9 mouse cellular contexts compared by ENCODE assay signal in genomic region chr1:135132893-135133369, GRCm38 (mm10). TPM values are rescaled to one million over a fixed set of nuclear protein-coding genes. Genes with fewer than 3 reads are reported as not detected.
DNase-seq lines count a peak whose midpoint lies in the region; ATAC-seq and TF ChIP-seq lines count a peak whose summit lies in the region.
"Had no signal": no experiment of that assay in that cellular context is flagged by ENCODE, and none has a peak within 500 bp of the region (broad histone marks: within the 10 kb centered on the region; RNA-seq: fewer than 3 reads in every experiment).

No protein-coding gene starts in this region.

- H3K4me1 ChIP-seq in hindbrain, embryonic 10.5 days (replicated peaks): peaks cover 35% of the 10 kb centered on the region
- no peaks in the 10 kb centered on the region for H3K4me1 ChIP-seq in hindbrain, embryonic 14.5 days (replicated peaks; ENCODE audit: control insufficient read depth, insufficient read depth, low read length)
- peaks cover 26 to 33% of the 10 kb centered on the region in 2 experiments for H3K4me1 ChIP-seq in liver, embryonic 14.5 days (replicated peaks; ENCODE audit: control insufficient read depth in 2 of 2, insufficient read depth in 2 of 2, low read length in 1 of 2)
- H3K4me1 ChIP-seq: neural tube, embryonic 13.5 days had no signal

- peaks cover 27% of the 10 kb centered on the region for H3K27me3 ChIP-seq in hindbrain, embryonic 10.5 days (ENCODE audit: insufficient read depth, poor library complexity, severe bottlenecking)
- no peaks in the 10 kb centered on the region for H3K27me3 ChIP-seq in hindbrain, embryonic 14.5 days (ENCODE audit: control insufficient read depth, insufficient read depth, low read length)
- no peaks in the 10 kb centered on the region; the same call in 1 of the 2 replicates for H3K27me3 ChIP-seq in liver, embryonic 14.5 days (ENCODE audit: control insufficient read depth, insufficient read depth, low read length)

- no peak for TF ChIP-seq EP300 in liver, embryonic 14.5 days (IDR thresholded peaks at IDR 0.05; ENCODE audit: low read depth)

- no peaks in the 10 kb centered on the region for H3K9me3 ChIP-seq in hindbrain, embryonic 10.5 days
- no peaks in the 10 kb centered on the region for H3K9me3 ChIP-seq in hindbrain, embryonic 14.5 days (ENCODE audit: control insufficient read depth, low read length)
- H3K9me3 ChIP-seq in liver, embryonic 14.5 days (ENCODE audit: control insufficient read depth, low read length): no peaks in the 10 kb centered on the region
- H3K9me3 ChIP-seq: neural tube, embryonic 13.5 days had no signal

- no peak overlapping the region for H3K4me2 ChIP-seq in hindbrain, embryonic 14.5 days (replicated peaks)
- peak overlapping the region; percentile 63 for H3K4me2 ChIP-seq in liver, embryonic 14.5 days (ENCODE audit: low read depth)
- H3K4me2 ChIP-seq: neural tube, embryonic 13.5 days had no signal

- no peak for ATAC-seq in hindbrain, embryonic 14.5 days (ENCODE audit: low FRiP score)
- ATAC-seq in liver, embryonic 14.5 days (ENCODE audit: insufficient read depth): peak; percentile 62; the same call in 1 of the 2 replicates

- intact Hi-C loops in left cerebral cortex, postnatal 4 days (cut with DNase I): no loop called here

- H3K9ac ChIP-seq in hindbrain, embryonic 14.5 days: no peak overlapping the region
- peak overlapping the region; percentile 53 for H3K9ac ChIP-seq in liver, embryonic 14.5 days (replicated peaks)
- H3K9ac ChIP-seq: neural tube, embryonic 13.5 days had no signal

- no peaks in the 10 kb centered on the region for H3K36me3 ChIP-seq in hindbrain, embryonic 10.5 days
- no peaks in the 10 kb centered on the region for H3K36me3 ChIP-seq in hindbrain, embryonic 14.5 days (replicated peaks; ENCODE audit: control insufficient read depth, insufficient read depth)
- H3K36me3 ChIP-seq in liver, embryonic 14.5 days (replicated peaks; ENCODE audit: control insufficient read depth, insufficient read depth, low read depth): no peaks in the 10 kb centered on the region; the same call in 1 of the 2 replicates
- H3K36me3 ChIP-seq: neural tube, embryonic 13.5 days had no signal

- peak overlapping the region; percentile 40; the same call in 1 of the 2 replicates for H3K27ac ChIP-seq in hindbrain, embryonic 10.5 days
- no peak overlapping the region for H3K27ac ChIP-seq in hindbrain, embryonic 14.5 days
- H3K27ac ChIP-seq in liver, embryonic 14.5 days: peak overlapping the region; percentile 41
- H3K27ac ChIP-seq: neural tube, embryonic 13.5 days had no signal

- WGBS in hindbrain, embryonic 10.5 days: 81% methylated on average over 9 of the region's 9 CpGs
- WGBS in hindbrain, embryonic 14.5 days: 90% methylated on average over 9 of the region's 9 CpGs
- WGBS in liver, embryonic 14.5 days (ENCODE audit: insufficient replicate concordance): 11% methylated on average over 9 of the region's 9 CpGs

- no peak for TF ChIP-seq CTCF in liver, embryonic 14.5 days (IDR thresholded peaks at IDR 0.05; ENCODE audit: low read depth)

- DNase-seq in hindbrain, embryonic 10.5 days (ENCODE audit: low spot score): no peak
- no peak for DNase-seq in hindbrain, embryonic 14.5 days (ENCODE audit: low spot score)
- peak; percentile 65 for DNase-seq in T-cell, adult 2 months (ENCODE audit: low spot score)
- no peak for DNase-seq in liver, embryonic 14.5 days (ENCODE audit: low read depth in 3 of 3, low spot score in 3 of 3)
- peak; percentile 82 to 90 for DNase-seq in thymus, adult 18-20 months
- DNase-seq in left cerebral cortex, postnatal 4 days: no peak
- DNase-seq in kidney, adult 11 months: no peak
- DNase-seq in adrenal gland, postnatal 36 days: no peak

- no peak overlapping the region for H3K4me3 ChIP-seq in hindbrain, embryonic 10.5 days
- no peak overlapping the region for H3K4me3 ChIP-seq in hindbrain, embryonic 14.5 days (replicated peaks; ENCODE audit: low read length)
- H3K4me3 ChIP-seq in liver, embryonic 14.5 days (ENCODE audit: insufficient read depth in 1 of 2, low read depth in 2 of 2, low read length in 2 of 2): peak overlapping the region; percentile 41 to 53
- H3K4me3 ChIP-seq: neural tube, embryonic 13.5 days had no signal

RNA-seq across cellular contexts. Expression of gene Ptpn7, which starts 0.4 kb away (rescaled TPM):
- polyA plus RNA-seq in hindbrain, embryonic 10.5 days (2016; fragmentation: Nextera tagmentation; extraction: Ambion mirVana): 1.7 and 2.7 TPM in 2 replicates
- polyA plus RNA-seq in hindbrain, embryonic 14.5 days (2014; fragmentation: Nextera tagmentation; extraction: Ambion mirVana): 0.11 and 0.22 TPM in 2 replicates
- polyA plus RNA-seq in liver, embryonic 14.5 days (2012; rRNA removed): 11.9 and 12.4 TPM in 2 replicates
- 8.6 and 9.4 TPM in 2 replicates for polyA plus RNA-seq in liver, embryonic 14.5 days (2014; fragmentation: Nextera tagmentation; extraction: Ambion mirVana)
- under 1 TPM; 0.10 to 0.24 TPM for total RNA-seq in left cerebral cortex, postnatal 4 days (2021)
- total RNA-seq in adrenal gland, postnatal 36 days (2021): 1 to 10 TPM in 1 of 2 experiments, under 1 TPM in 1; 0.63 to 1.1 TPM

RNA-seq across cellular contexts. Expression of gene Arl8a, which starts 13.7 kb away (rescaled TPM):
- 61.1 and 95.3 TPM in 2 replicates for polyA plus RNA-seq in hindbrain, embryonic 10.5 days (2016; fragmentation: Nextera tagmentation; extraction: Ambion mirVana)
- polyA plus RNA-seq in hindbrain, embryonic 14.5 days (2014; fragmentation: Nextera tagmentation; extraction: Ambion mirVana): 354 and 383 TPM in 2 replicates
- 8.1 and 9.2 TPM in 2 replicates for polyA plus RNA-seq in liver, embryonic 14.5 days (2012; rRNA removed)
- polyA plus RNA-seq in liver, embryonic 14.5 days (2014; fragmentation: Nextera tagmentation; extraction: Ambion mirVana): 7.2 and 8.5 TPM in 2 replicates
- 100 to 1,000 TPM; 508 to 512 TPM for total RNA-seq in left cerebral cortex, postnatal 4 days (2021)
- total RNA-seq in adrenal gland, postnatal 36 days (2021): 10 to 100 TPM; 52.5 to 56.3 TPM

RNA-seq across cellular contexts. Expression of gene Lgr6, which starts 27.9 kb away (rescaled TPM):
- 0.26 and 0.47 TPM in 2 replicates for polyA plus RNA-seq in hindbrain, embryonic 10.5 days (2016; fragmentation: Nextera tagmentation; extraction: Ambion mirVana)
- polyA plus RNA-seq in hindbrain, embryonic 14.5 days (2014; fragmentation: Nextera tagmentation; extraction: Ambion mirVana): 1.2 and 1.4 TPM in 2 replicates
- polyA plus RNA-seq in liver, embryonic 14.5 days (2012; rRNA removed): 0.02 TPM in 2 replicates
- 0.05 and 0.08 TPM in 2 replicates for polyA plus RNA-seq in liver, embryonic 14.5 days (2014; fragmentation: Nextera tagmentation; extraction: Ambion mirVana)
- 1 to 10 TPM; 1.6 to 2.3 TPM for total RNA-seq in left cerebral cortex, postnatal 4 days (2021)
- total RNA-seq in adrenal gland, postnatal 36 days (2021): 1 to 10 TPM; 1.2 to 2.2 TPM

RNA-seq across cellular contexts. Expression of gene Gpr37l1, which starts 34.5 kb away (rescaled TPM):
- not detected in 2 replicates for polyA plus RNA-seq in hindbrain, embryonic 10.5 days (2016; fragmentation: Nextera tagmentation; extraction: Ambion mirVana)
- polyA plus RNA-seq in hindbrain, embryonic 14.5 days (2014; fragmentation: Nextera tagmentation; extraction: Ambion mirVana): 0.68 and 1.5 TPM in 2 replicates
- polyA plus RNA-seq in liver, embryonic 14.5 days (2012; rRNA removed): 0.01 TPM in 1 of 2 replicates, not detected in the other
- not detected in 2 replicates for polyA plus RNA-seq in liver, embryonic 14.5 days (2014; fragmentation: Nextera tagmentation; extraction: Ambion mirVana)
- total RNA-seq in left cerebral cortex, postnatal 4 days (2021): 10 to 100 TPM; 15.8 to 18.8 TPM
- 1 to 10 TPM in 1 of 2 experiments, under 1 TPM in 1; 0.83 to 1.5 TPM for total RNA-seq in adrenal gland, postnatal 36 days (2021)

Comparison
In these comparisons a context has a peak if more than half of its experiments do, and no peak if none do; other contexts are left out.
1. DNase-seq: peak in T-cell, adult 2 months (single experiment) and thymus, adult 18-20 months (2 of 2); none in hindbrain, embryonic 10.5 days (single experiment), hindbrain, embryonic 14.5 days (single experiment), liver, embryonic 14.5 days (0 of 3), left cerebral cortex, postnatal 4 days (single experiment), kidney, adult 11 months (single experiment) and adrenal gland, postnatal 36 days (0 of 2).
2. H3K4me3 ChIP-seq: peak in liver, embryonic 14.5 days (2 of 2); none in hindbrain, embryonic 10.5 days (single experiment) and hindbrain, embryonic 14.5 days (single experiment).